14 mouse cellular contexts compared by ENCODE assay signal in genomic region chr2:38357294-38358246, GRCm38 (mm10). TPM values are rescaled to one million over a fixed set of nuclear protein-coding genes. Genes with fewer than 3 reads are reported as not detected.
DNase-seq lines count a peak whose midpoint lies in the region; ATAC-seq and TF ChIP-seq lines count a peak whose summit lies in the region.
"Had no signal": no experiment of that assay in that cellular context is flagged by ENCODE, and none has a peak within 500 bp of the region (broad histone marks: within the 10 kb centered on the region; RNA-seq: fewer than 3 reads in every experiment).

No protein-coding gene starts in this region.

- 1% methylated on average over 35 of the region's 35 CpGs for WGBS in forebrain, embryonic 10.5 days
- WGBS in limb, embryonic 11.5 days, result 2% methylated on average over 35 of the region's 35 CpGs
- WGBS in neural tube, embryonic 13.5 days, result under 1% methylated on average over 35 of the region's 35 CpGs

- H3K27ac ChIP-seq in left cerebral cortex, adult 2 months, result peak overlapping the region; percentile 71
- H3K27ac ChIP-seq in forebrain, embryonic 10.5 days, result peak overlapping the region; percentile 96
- no peak overlapping the region for H3K27ac ChIP-seq in limb, embryonic 11.5 days (replicated peaks; ENCODE audit: low read depth, low read length)
- H3K27ac ChIP-seq in neural tube, embryonic 13.5 days (replicated peaks), result no peak overlapping the region

- intact Hi-C loops in left cerebral cortex, adult 2 months (cut with DNase I), result no loop called here
- intact Hi-C loops in left cerebral cortex, postnatal 25 days (cut with DNase I), result loop anchor here (2.0 kb wide), 1 partner anchor 45 kb away; no protein-coding TSS in a partner anchor
- intact Hi-C loops in left cerebral cortex, postnatal 10 days (cut with DNase I), result loop anchor here (10.0 kb wide), 1 partner anchor 543 kb away; no protein-coding TSS in a partner anchor

- TF ChIP-seq CTCF in left cerebral cortex, adult 2 months (IDR thresholded peaks at IDR 0.05), result no peak

- peak overlapping the region; percentile 51; the same call in 1 of the 2 replicates for H3K9ac ChIP-seq in limb, embryonic 11.5 days (ENCODE audit: low read length)
- no peak overlapping the region for H3K9ac ChIP-seq in neural tube, embryonic 13.5 days

- ATAC-seq in limb, embryonic 11.5 days (ENCODE audit: insufficient number of reproducible peaks, low FRiP score, low TSS enrichment, low read depth), result peak; percentile 40; the same call in 1 of the 2 replicates
- ATAC-seq in neural tube, embryonic 13.5 days (ENCODE audit: low read depth), result no peak

- H3K4me1 ChIP-seq in forebrain, embryonic 10.5 days, result peaks cover 69% of the 10 kb centered on the region
- H3K4me1 ChIP-seq in limb, embryonic 11.5 days (ENCODE audit: control insufficient read depth, insufficient read depth, low read length), result peaks cover 30% of the 10 kb centered on the region
- peaks cover 29% of the 10 kb centered on the region for H3K4me1 ChIP-seq in neural tube, embryonic 13.5 days (replicated peaks)

- peaks cover 100% of the 10 kb centered on the region for H3K27me3 ChIP-seq in forebrain, embryonic 10.5 days (ENCODE audit: poor library complexity, severe bottlenecking)
- peaks cover 29% of the 10 kb centered on the region for H3K27me3 ChIP-seq in limb, embryonic 11.5 days (ENCODE audit: control insufficient read depth, insufficient read depth, low read length)
- peaks cover 99% of the 10 kb centered on the region for H3K27me3 ChIP-seq in neural tube, embryonic 13.5 days

- peak overlapping the region; percentile 89 for H3K4me2 ChIP-seq in limb, embryonic 11.5 days (ENCODE audit: low read depth, severe bottlenecking)
- peak overlapping the region; percentile 26 for H3K4me2 ChIP-seq in neural tube, embryonic 13.5 days

- H3K9me3 ChIP-seq in forebrain, embryonic 10.5 days, result no peaks in the 10 kb centered on the region
- no peaks in the 10 kb centered on the region for H3K9me3 ChIP-seq in limb, embryonic 11.5 days (ENCODE audit: control insufficient read depth, low read length)
- no peaks in the 10 kb centered on the region for H3K9me3 ChIP-seq in neural tube, embryonic 13.5 days

- no peak for DNase-seq in left cerebral cortex, adult 2 months (ENCODE audit: extremely low spot score in 1 of 2, low spot score in 2 of 2)
- no peak for DNase-seq in left cerebral cortex, postnatal 25 days (ENCODE audit: low spot score in 2 of 2)
- DNase-seq in forebrain, embryonic 10.5 days (ENCODE audit: extremely low spot score, low spot score), result no peak
- peak; percentile 58 for DNase-seq in limb, embryonic 11.5 days (ENCODE audit: low spot score)
- no peak for DNase-seq in left cerebral cortex, postnatal 10 days (ENCODE audit: extremely low spot score in 1 of 2, low spot score in 2 of 2)
- no peak for DNase-seq in thymus, postnatal 25 days
- DNase-seq in right cerebral cortex, adult 2 months (ENCODE audit: low spot score in 2 of 2), result no peak
- DNase-seq: cerebellum, adult 9-11 months; right cerebral cortex, postnatal 4 days; thymus, postnatal 14 days had no signal

- peak overlapping the region; percentile 41 for H3K4me3 ChIP-seq in left cerebral cortex, adult 2 months
- peak overlapping the region; percentile 68 for H3K4me3 ChIP-seq in forebrain, embryonic 10.5 days
- peak overlapping the region; percentile 63 for H3K4me3 ChIP-seq in limb, embryonic 11.5 days (ENCODE audit: low read depth, low read length)
- no peak overlapping the region for H3K4me3 ChIP-seq in neural tube, embryonic 13.5 days

- peaks cover 95% of the 10 kb centered on the region for H3K36me3 ChIP-seq in forebrain, embryonic 10.5 days (replicated peaks)
- H3K36me3 ChIP-seq in limb, embryonic 11.5 days (ENCODE audit: control insufficient read depth, insufficient read depth, low read length), result no peaks in the 10 kb centered on the region; the same call in 1 of the 2 replicates
- no peaks in the 10 kb centered on the region for H3K36me3 ChIP-seq in neural tube, embryonic 13.5 days

RNA-seq across cellular contexts. Expression of gene Lhx2, which starts 18.5 kb away (rescaled TPM):
- total RNA-seq in left cerebral cortex, adult 2 months (2021), result 10 to 100 TPM; 83.9 to 88.2 TPM
- 10 to 100 TPM; 76.6 to 86.9 TPM for total RNA-seq in left cerebral cortex, postnatal 25 days (2021)
- polyA plus RNA-seq in forebrain, embryonic 10.5 days (2016; fragmentation: Nextera tagmentation; extraction: Ambion mirVana), result 108 and 115 TPM in 2 replicates
- polyA plus RNA-seq in limb, embryonic 11.5 days (2014; fragmentation: Nextera tagmentation; extraction: Ambion mirVana), result 29.0 and 31.2 TPM in 2 replicates
- polyA plus RNA-seq in neural tube, embryonic 13.5 days (2015; fragmentation: Nextera tagmentation; extraction: Ambion mirVana), result 3.7 and 4.3 TPM in 2 replicates
- 10 to 100 TPM; 76.1 to 77.7 TPM for total RNA-seq in left cerebral cortex, postnatal 10 days (2021)
- total RNA-seq: gastrocnemius, adult 18-20 months; megakaryocyte-erythroid progenitor cell, adult 5-6 weeks had no signal
- polyA plus RNA-seq: intestine, embryonic 14.5 days had no signal

Comparison
In these comparisons a context has a peak if more than half of its experiments do, and no peak if none do; other contexts are left out.
1. H3K27ac ChIP-seq: peak in left cerebral cortex, adult 2 months (single experiment) and forebrain, embryonic 10.5 days (single experiment); none in limb, embryonic 11.5 days (single experiment) and neural tube, embryonic 13.5 days (single experiment).